Mouse (Mus musculus): Measurements from ENCODE around the gene Sc5d. TPM values are rescaled to one million over a fixed set of nuclear protein-coding genes. Genes with fewer than 3 reads are reported as not detected.
A peak's percentile ranks its signal among the peaks of the same experiment; 100 is the strongest.

Gene Sc5d
- polyA plus RNA-seq (2015; fragmentation: Nextera tagmentation; extraction: Ambion mirVana) = 72.3 and 79.0 TPM in 2 replicates

GRCm38 (mm10) chr9:42264145-42264544 lies at the start of gene Sc5d:
TSS of gene Sc5d (minus strand) at chr9:42264256.
- WGBS = 1% methylated on average over 49 of the region's 49 CpGs

GRCm38 (mm10) chr9:42311311-42311710 lies 47.3 kb upstream of the Sc5d start:
- no peaks in the 10 kb centered on the region for H3K27me3 ChIP-seq (replicated peaks)
- no peak overlapping the region for H3K9ac ChIP-seq (replicated peaks)
- 92% methylated on average over 3 of the region's 3 CpGs for WGBS
- no peaks in the 10 kb centered on the region for H3K9me3 ChIP-seq (replicated peaks)
- no peaks in the 10 kb centered on the region for H3K4me1 ChIP-seq
- no peak overlapping the region for H3K4me3 ChIP-seq (replicated peaks)
- no peak overlapping the region for H3K4me2 ChIP-seq
- H3K27ac ChIP-seq (replicated peaks) = no peak overlapping the region
- ATAC-seq (ENCODE audit: low FRiP score) = no peak
- no peaks in the 10 kb centered on the region for H3K36me3 ChIP-seq

More at GRCm38 (mm10) chr9:42264145-42264544, at the start of gene Sc5d:
- ATAC-seq (ENCODE audit: low FRiP score) = peak; percentile 99
- peak within 1 kb of the TSS; percentile 68 for H3K4me2 ChIP-seq
- H3K27ac ChIP-seq (replicated peaks) = peak within 1 kb of the TSS; percentile 94
- no peaks in the 10 kb centered on the region for H3K27me3 ChIP-seq (replicated peaks)
- H3K9me3 ChIP-seq (replicated peaks) = no peaks in the 10 kb centered on the region
- H3K4me3 ChIP-seq (replicated peaks) = peak within 1 kb of the TSS; percentile 72
- peak within 1 kb of the TSS; percentile 78 for H3K9ac ChIP-seq (replicated peaks)
- peaks cover 35% of the 10 kb centered on the region for H3K4me1 ChIP-seq
- H3K36me3 ChIP-seq = peaks cover 2% of the 10 kb centered on the region

GRCm38 (mm10) chr9:42303894-42304293 lies 39.8 kb upstream of the Sc5d start:
- Histone ChIP-seq H3K27ac (replicated peaks) (no peak overlapping the region), H3K9me3 (replicated peaks) (no peaks in the 10 kb centered on the region), H3K36me3 (no peaks in the 10 kb centered on the region), H3K27me3 (replicated peaks) (no peaks in the 10 kb centered on the region), H3K9ac (replicated peaks) (no peak overlapping the region), H3K4me1 (no peaks in the 10 kb centered on the region), H3K4me2 (no peak overlapping the region), H3K4me3 (replicated peaks) (no peak overlapping the region)
- WGBS = 95% methylated on average over 4 of the region's 4 CpGs
- ATAC-seq (ENCODE audit: low FRiP score) = no peak

DNA sequence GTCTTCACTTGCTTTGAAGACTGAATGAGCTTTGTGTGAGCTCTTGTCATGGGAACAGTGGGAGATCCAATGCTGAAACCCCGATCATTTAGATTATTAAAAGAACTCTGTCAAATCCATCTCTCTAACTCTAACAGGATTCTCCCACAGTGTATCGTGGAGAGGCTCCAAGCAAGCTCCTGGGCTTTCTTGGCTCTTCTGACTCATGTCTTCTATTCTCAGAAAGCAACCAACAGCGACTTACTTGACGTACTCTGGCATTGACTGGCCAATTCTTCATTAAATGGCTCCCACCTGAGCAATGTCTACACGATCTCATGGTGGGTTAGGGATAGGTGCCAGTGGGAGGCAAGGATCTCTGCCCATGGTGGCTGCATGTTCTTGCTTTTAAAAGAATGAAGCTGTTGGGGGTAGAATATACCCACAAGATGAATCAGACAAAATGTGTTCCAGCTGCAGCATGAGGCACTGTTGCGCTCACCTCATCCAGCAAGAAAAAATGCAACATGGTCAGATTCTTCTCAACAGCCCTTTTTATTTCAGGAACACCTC lies 37.1 kb upstream of the Sc5d start:
- H3K27me3 ChIP-seq (replicated peaks) = no peaks in the 10 kb centered on the region
- no peak for ATAC-seq (ENCODE audit: low FRiP score)
- H3K4me1 ChIP-seq = no peaks in the 10 kb centered on the region
- H3K9me3 ChIP-seq (replicated peaks) = no peaks in the 10 kb centered on the region
- H3K36me3 ChIP-seq = no peaks in the 10 kb centered on the region
- H3K27ac ChIP-seq (replicated peaks) = no peak overlapping the region
- H3K4me3 ChIP-seq (replicated peaks) = no peak overlapping the region
- no peak overlapping the region for H3K9ac ChIP-seq (replicated peaks)
- 78% methylated on average over 6 of the region's 6 CpGs for WGBS
- H3K4me2 ChIP-seq = no peak overlapping the region

DNA sequence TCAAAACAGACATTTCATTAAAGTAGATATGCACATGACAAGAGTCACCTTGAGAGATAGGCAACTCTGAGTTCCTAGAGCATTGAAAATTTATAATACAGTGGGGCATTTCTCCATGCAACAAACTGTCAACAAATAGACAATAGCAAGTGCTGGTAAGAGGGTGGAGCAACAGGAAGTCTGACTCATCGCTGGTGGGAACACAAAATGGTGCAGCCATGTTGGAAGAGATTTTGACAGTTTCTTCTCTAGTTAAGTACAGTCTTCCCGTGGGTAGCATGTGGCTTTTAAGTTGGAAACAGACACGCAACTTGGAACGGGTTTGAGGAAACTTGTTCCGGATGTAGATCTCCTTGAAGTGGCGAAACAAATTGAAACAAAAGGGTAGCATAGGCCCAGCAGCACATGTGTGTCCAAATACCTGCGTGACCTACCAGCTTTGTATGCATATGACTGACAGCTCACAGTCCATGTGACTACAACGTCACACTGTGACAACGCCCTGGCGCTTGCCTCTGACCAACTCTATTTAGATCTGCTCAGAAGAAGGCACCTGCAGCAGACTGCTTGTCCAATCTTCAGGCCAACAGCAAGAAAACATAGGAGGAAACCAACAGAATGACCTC lies 32.4 kb upstream of the Sc5d start:
- H3K4me1 ChIP-seq = peaks cover 4% of the 10 kb centered on the region; the same call in 1 of the 2 replicates
- ATAC-seq (ENCODE audit: low FRiP score) = no peak
- no peaks in the 10 kb centered on the region for H3K36me3 ChIP-seq
- WGBS = 94% methylated on average over 10 of the region's 10 CpGs
- no peak overlapping the region for H3K4me2 ChIP-seq
- H3K27ac ChIP-seq (replicated peaks) = no peak overlapping the region
- no peak overlapping the region for H3K4me3 ChIP-seq (replicated peaks)
- H3K9me3 ChIP-seq (replicated peaks) = no peaks in the 10 kb centered on the region
- no peak overlapping the region for H3K9ac ChIP-seq (replicated peaks)
- H3K27me3 ChIP-seq (replicated peaks) = no peaks in the 10 kb centered on the region

DNA sequence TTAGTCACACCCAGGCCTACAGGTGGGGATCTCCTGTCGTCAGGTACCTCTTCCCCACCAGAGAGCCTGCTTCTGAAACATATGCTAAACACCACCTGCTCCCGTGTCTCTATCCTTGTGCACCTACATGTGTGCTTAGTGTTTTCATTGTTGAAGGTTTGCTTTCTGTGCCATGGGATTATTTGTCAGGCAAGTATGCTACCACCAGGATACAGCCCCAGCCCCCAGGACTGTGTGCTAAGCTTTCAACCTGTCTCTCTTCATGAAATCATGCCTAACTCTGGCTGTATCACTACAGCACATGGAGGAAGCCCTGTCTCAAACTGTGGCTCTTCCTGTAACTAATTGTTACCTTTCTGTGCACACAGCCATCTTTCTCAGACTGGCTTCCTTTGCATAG lies 30.1 kb upstream of the Sc5d start:
- Histone ChIP-seq H3K27ac (replicated peaks) (no peak overlapping the region), H3K9ac (replicated peaks) (no peak overlapping the region), H3K36me3 (no peaks in the 10 kb centered on the region), H3K4me3 (replicated peaks) (no peak overlapping the region), H3K4me2 (no peak overlapping the region), H3K9me3 (replicated peaks) (no peaks in the 10 kb centered on the region), H3K4me1 (peaks cover 4% of the 10 kb centered on the region; the same call in 1 of the 2 replicates), H3K27me3 (replicated peaks) (no peaks in the 10 kb centered on the region)
- no peak for ATAC-seq (ENCODE audit: low FRiP score)
- WGBS = 85% methylated on average over 2 of the region's 2 CpGs

GRCm38 (mm10) chr9:42293596-42293995 lies 29.5 kb upstream of the Sc5d start:
- no peak overlapping the region for H3K9ac ChIP-seq (replicated peaks)
- H3K4me2 ChIP-seq = no peak overlapping the region
- no peak for ATAC-seq (ENCODE audit: low FRiP score)
- 79% methylated on average over 3 of the region's 3 CpGs for WGBS
- no peak overlapping the region for H3K4me3 ChIP-seq (replicated peaks)
- H3K4me1 ChIP-seq = peaks cover 4% of the 10 kb centered on the region; the same call in 1 of the 2 replicates
- no peaks in the 10 kb centered on the region for H3K36me3 ChIP-seq
- H3K9me3 ChIP-seq (replicated peaks) = no peaks in the 10 kb centered on the region
- no peak overlapping the region for H3K27ac ChIP-seq (replicated peaks)
- no peaks in the 10 kb centered on the region for H3K27me3 ChIP-seq (replicated peaks)

DNA sequence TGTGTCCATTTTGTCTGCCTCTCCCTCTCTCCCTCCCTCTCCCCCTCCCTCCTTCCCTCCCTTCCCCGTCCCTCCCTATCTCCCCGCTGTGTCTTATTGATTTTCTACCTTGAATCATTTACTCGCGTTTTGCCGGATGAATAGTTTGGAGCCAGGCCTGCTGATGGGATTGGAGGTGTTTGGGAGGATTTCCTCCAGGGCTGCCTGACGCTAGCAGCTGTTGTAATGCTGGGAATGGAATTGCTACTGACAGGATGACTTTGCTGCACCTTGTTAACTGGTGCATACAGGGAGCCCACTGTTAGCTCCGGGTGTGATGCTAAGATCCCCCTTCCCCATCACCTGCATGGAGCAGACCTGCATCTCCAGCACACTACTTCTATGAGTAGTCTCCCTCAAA lies 29.0 kb upstream of the Sc5d start:
- H3K27ac ChIP-seq (replicated peaks) = peak overlapping the region; percentile 41; the same call in 1 of the 2 replicates
- H3K36me3 ChIP-seq = no peaks in the 10 kb centered on the region
- H3K4me2 ChIP-seq = no peak overlapping the region
- no peak for ATAC-seq (ENCODE audit: low FRiP score)
- no peak overlapping the region for H3K9ac ChIP-seq (replicated peaks)
- WGBS = 30% methylated on average over 7 of the region's 7 CpGs
- no peak overlapping the region for H3K4me3 ChIP-seq (replicated peaks)
- no peaks in the 10 kb centered on the region for H3K27me3 ChIP-seq (replicated peaks)
- H3K4me1 ChIP-seq = peaks cover 4% of the 10 kb centered on the region; the same call in 1 of the 2 replicates
- H3K9me3 ChIP-seq (replicated peaks) = no peaks in the 10 kb centered on the region

DNA sequence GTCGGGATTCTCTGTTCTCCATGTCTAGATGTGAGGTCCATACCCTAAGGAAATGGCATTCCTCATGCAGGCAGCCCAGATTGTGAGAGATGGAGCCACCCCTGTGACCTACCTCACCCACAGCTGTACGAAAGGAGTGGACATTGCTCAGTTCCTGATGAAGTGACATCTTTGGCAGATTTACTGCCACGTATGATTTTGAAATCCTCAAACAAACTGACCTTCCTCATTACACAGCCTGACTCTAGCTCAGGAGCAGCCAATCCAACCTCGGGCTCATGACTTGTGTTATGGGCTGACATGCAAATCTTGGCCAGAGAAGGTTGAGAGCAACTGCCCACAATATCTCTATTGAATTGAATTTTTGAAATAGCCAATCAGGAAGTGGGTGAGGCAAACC lies 15.6 kb upstream of the Sc5d start:
- 0 out of 2 replicates have a peak, but pooled peaks cover 2% of the 10 kb centered on the region for H3K9me3 ChIP-seq (replicated peaks)
- no peaks in the 10 kb centered on the region for H3K27me3 ChIP-seq (replicated peaks)
- WGBS = 71% methylated on average over 4 of the region's 4 CpGs
- H3K4me1 ChIP-seq = no peaks in the 10 kb centered on the region
- H3K36me3 ChIP-seq = no peaks in the 10 kb centered on the region
- no peak overlapping the region for H3K4me3 ChIP-seq (replicated peaks)
- ATAC-seq (ENCODE audit: low FRiP score) = no peak
- no peak overlapping the region for H3K4me2 ChIP-seq
- no peak overlapping the region for H3K9ac ChIP-seq (replicated peaks)
- no peak overlapping the region for H3K27ac ChIP-seq (replicated peaks)

DNA sequence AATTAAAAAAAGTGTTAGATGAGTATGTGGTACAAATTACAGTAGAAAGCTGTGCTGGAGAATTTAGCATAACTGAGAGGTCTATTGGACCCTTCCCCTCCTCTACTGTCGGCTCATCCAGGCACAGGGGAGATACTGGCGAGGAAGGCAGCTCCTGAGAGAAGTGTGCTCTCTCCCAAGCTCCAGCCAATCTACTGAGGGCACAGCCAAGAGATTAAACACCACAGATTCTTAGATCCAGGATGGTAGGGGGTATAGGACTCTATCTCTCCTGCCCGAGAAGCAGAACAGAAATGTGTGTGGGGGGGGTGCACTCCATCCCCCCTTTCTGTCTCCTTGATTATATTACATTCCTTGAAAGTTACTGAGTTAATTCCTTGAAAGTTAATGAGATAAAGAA lies 14.0 kb upstream of the Sc5d start:
- Histone ChIP-seq H3K9me3 (replicated peaks) (0 out of 2 replicates have a peak, but pooled peaks cover 2% of the 10 kb centered on the region), H3K4me1 (no peaks in the 10 kb centered on the region), H3K4me3 (replicated peaks) (no peak overlapping the region), H3K27me3 (replicated peaks) (no peaks in the 10 kb centered on the region), H3K27ac (replicated peaks) (no peak overlapping the region), H3K4me2 (no peak overlapping the region), H3K9ac (replicated peaks) (no peak overlapping the region), H3K36me3 (no peaks in the 10 kb centered on the region)
- no peak for ATAC-seq (ENCODE audit: low FRiP score)
- WGBS = 81% methylated on average over 3 of the region's 3 CpGs

DNA sequence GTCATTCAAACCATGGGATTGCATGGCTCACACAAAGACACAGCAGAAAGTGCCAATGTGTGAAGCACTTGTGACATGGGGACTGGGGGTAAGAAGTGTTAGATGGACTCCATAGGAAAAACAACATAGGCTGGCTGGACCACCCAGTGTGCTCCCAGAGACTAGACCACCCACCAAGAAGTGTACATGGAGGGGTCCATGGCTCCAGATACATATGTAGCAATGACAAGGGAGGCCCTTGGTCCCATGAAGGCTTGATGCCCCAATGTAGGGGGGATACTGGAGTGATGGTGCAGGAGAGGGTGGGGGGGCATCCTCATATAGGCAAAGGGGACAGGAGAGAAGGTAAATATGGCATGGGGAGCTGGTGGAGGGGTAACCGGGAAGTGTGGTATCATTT lies 13.6 kb upstream of the Sc5d start:
- no peak overlapping the region for H3K4me2 ChIP-seq
- no peaks in the 10 kb centered on the region for H3K4me1 ChIP-seq
- H3K4me3 ChIP-seq (replicated peaks) = no peak overlapping the region
- ATAC-seq (ENCODE audit: low FRiP score) = no peak
- no peaks in the 10 kb centered on the region for H3K36me3 ChIP-seq
- H3K27ac ChIP-seq (replicated peaks) = no peak overlapping the region
- WGBS = 97% methylated on average over 1 of the region's 1 CpGs
- no peak overlapping the region for H3K9ac ChIP-seq (replicated peaks)
- no peaks in the 10 kb centered on the region for H3K27me3 ChIP-seq (replicated peaks)
- H3K9me3 ChIP-seq (replicated peaks) = 0 out of 2 replicates have a peak, but pooled peaks cover 2% of the 10 kb centered on the region

GRCm38 (mm10) chr9:42277162-42277561 lies 13.1 kb upstream of the Sc5d start:
- no peak overlapping the region for H3K4me2 ChIP-seq
- H3K27me3 ChIP-seq (replicated peaks) = no peaks in the 10 kb centered on the region
- no peak overlapping the region for H3K9ac ChIP-seq (replicated peaks)
- no peak overlapping the region for H3K27ac ChIP-seq (replicated peaks)
- H3K36me3 ChIP-seq = no peaks in the 10 kb centered on the region
- H3K4me1 ChIP-seq = no peaks in the 10 kb centered on the region
- 0 out of 2 replicates have a peak, but pooled peaks cover 2% of the 10 kb centered on the region for H3K9me3 ChIP-seq (replicated peaks)
- H3K4me3 ChIP-seq (replicated peaks) = no peak overlapping the region
- no peak for ATAC-seq (ENCODE audit: low FRiP score)
